Mouse (Mus musculus) forelimb bud, embryonic 11.5 days (tissue): Measurements from ENCODE around the gene Olfr122.

Experiments
- DNase-seq: peaks from one replicate; pipeline ENCODE4 v3.0.0-alpha.2; 2012; ENCODE audit warnings: low read depth, low spot score

Gene Olfr122

GRCm38 (mm10) chr17:37768307-37768706 is at the start of gene Olfr122:
TSS of gene Olfr122 (plus strand) at chr17:37768607.
- no peak for DNase-seq

- DNase-seq = no peak
Measured at GRCm38 (mm10) chr17:37721508-37721907, 46.9 kb upstream of the Olfr122 start, which contains the start of gene Olfr120. TSS of gene Olfr120 (plus strand) at chr17:37721808.

GRCm38 (mm10) chr17:37738070-37738469 is 30.3 kb upstream of the Olfr122 start:
- DNase-seq = no peak

GRCm38 (mm10) chr17:37793229-37793628 is 24.8 kb downstream of the Olfr122 start, which contains the start of gene Olfr123:
TSS of gene Olfr123 (plus strand) at chr17:37793529.
- no peak for DNase-seq

GRCm38 (mm10) chr17:37799588-37799987 is 31.2 kb downstream of the Olfr122 start, which contains the start of gene Olfr124:
TSS of gene Olfr124 (plus strand) at chr17:37799888.
- DNase-seq = no peak
